Mouse (Mus musculus) neural tube, embryonic 11.5 days (tissue): ENCODE measurements around the gene Ephb4. TPM values are rescaled to one million over a fixed set of nuclear protein-coding genes. Genes with fewer than 3 reads are reported as not detected.

Experiments used
- ATAC-seq: fragments of 200-750 bp; cut with Nextera tagmentation; 2 replicates; pipeline ENCODE4 v1.8.0; 2017; ENCODE audit warnings: moderate number of reproducible peaks, mild to moderate bottlenecking, moderate TSS enrichment, moderate library complexity; ENCODE audit not compliant: insufficient read depth, low FRiP score, low TSS enrichment
- DNase-seq: peaks from one replicate; pipeline ENCODE4 v3.0.0-alpha.2; 2015; ENCODE audit warnings: low spot score
- H3K27ac ChIP-seq: fragments of 300-500 bp; sonication (generic); 2 replicates; pipeline ENCODE4 v1.5.1; 2014; ENCODE audit warnings: low read depth, mild to moderate bottlenecking, low read length
- H3K27me3 ChIP-seq: fragments of 300-500 bp; sonication (generic); 2 replicates; pipeline ENCODE4 v1.6.1; 2014; ENCODE audit warnings: mild to moderate bottlenecking, low read length, mixed read lengths; ENCODE audit not compliant: control insufficient read depth, insufficient read depth
- H3K36me3 ChIP-seq: fragments of 300-500 bp; sonication (generic); 2 replicates; pipeline ENCODE4 v1.6.1; 2014; ENCODE audit warnings: mild to moderate bottlenecking, low read length, moderate library complexity, mixed read lengths; ENCODE audit not compliant: control insufficient read depth, insufficient read depth
- H3K4me1 ChIP-seq: fragments of 300-500 bp; sonication (generic); 2 replicates; pipeline ENCODE4 v1.6.1; 2014; ENCODE audit warnings: low read length, mixed read lengths; ENCODE audit not compliant: control insufficient read depth, insufficient read depth
- H3K4me2 ChIP-seq: fragments of 300-500 bp; sonication (generic); 2 replicates; pipeline ENCODE4 v1.6.1; 2014; ENCODE audit warnings: low read depth, mild to moderate bottlenecking, moderate library complexity
- H3K4me3 ChIP-seq: fragments of 300-500 bp; sonication (generic); 2 replicates; pipeline ENCODE4 v1.5.1; 2014; ENCODE audit warnings: low read depth, low read length
- H3K9ac ChIP-seq: fragments of 300-500 bp; sonication (generic); 2 replicates; pipeline ENCODE4 v1.6.1; 2014; ENCODE audit warnings: mild to moderate bottlenecking, low read length
- H3K9me3 ChIP-seq: fragments of 300-500 bp; sonication (generic); 2 replicates; pipeline ENCODE4 v1.6.1; 2016; ENCODE audit warnings: low read length; ENCODE audit not compliant: control insufficient read depth
- WGBS: fragments of 180-500 bp; shearing (Covaris S2); extraction: QIAGEN DNeasy Blood & Tissue Kit; methylation state at CpG from one replicate; pipeline ENCODE4 v1.1.7; 2014; 5-methylcytosine and 5-hydroxymethylcytosine counted together
- polyA plus RNA-seq: library from polyadenylated mRNA; unstranded; fragments of >200 nt; fragmentation: Nextera tagmentation; extraction: Ambion mirVana; gene quantifications from 2 replicates; pipeline ENCODE4 v1.2.1, GENCODE M21; 2014

The Ephb4 gene
- polyA plus RNA-seq, 1 experiment from 2014 or later: 33.6 TPM

DNA sequence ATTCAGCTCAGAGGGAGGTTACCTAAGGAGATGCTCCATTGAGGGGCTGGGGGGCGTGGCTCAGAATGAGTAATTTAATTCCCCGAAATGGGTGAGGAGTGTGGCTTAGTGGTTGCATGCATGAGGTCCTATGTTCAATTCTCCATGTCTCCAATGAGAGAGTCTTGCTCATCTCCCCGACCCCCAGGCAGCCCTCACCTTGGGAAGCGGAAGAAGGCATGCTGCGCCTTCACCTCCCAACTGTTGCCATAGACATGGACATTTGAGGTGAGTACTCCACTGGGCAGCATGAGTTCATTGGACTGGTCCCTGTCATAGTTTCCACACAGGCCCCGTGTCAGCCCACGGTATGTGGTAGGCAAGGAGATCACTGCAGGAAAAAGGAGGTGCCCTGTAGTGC, 36.8 kb downstream of the Ephb4 start:
- Histone ChIP-seq H3K4me2 (no peak overlapping the region), H3K4me3 (no peak overlapping the region), H3K27ac (no peak overlapping the region), H3K27me3 (no peaks in the 10 kb centered on the region), H3K9ac (no peak overlapping the region), H3K9me3 (no peaks in the 10 kb centered on the region), H3K36me3 (no peaks in the 10 kb centered on the region), H3K4me1 (no peaks in the 10 kb centered on the region)
- WGBS: 88% methylated on average over 7 of the region's 7 CpGs
- ATAC-seq (no peak), DNase-seq (no peak)

DNA sequence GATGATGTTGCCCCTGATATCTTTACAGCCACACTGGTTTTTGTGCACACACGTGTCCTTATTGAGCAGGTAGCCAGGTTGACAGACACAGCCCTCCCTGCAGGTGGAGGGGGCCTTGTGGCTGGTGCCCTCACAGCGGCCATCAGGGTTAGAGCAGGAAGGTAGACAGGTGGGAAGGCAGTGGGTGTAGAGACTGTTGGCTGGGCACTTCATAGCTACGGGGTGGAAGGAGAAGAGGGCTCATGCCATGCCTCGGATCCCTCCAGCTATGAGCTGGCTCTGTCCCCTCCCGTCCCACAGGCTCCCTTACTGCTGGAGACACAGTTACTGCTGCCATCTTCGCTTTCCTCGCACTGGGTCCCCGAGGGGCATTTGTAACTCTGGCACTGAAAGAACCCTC, 41.7 kb downstream of the Ephb4 start:
- Histone ChIP-seq H3K36me3 (no peaks in the 10 kb centered on the region), H3K4me1 (no peaks in the 10 kb centered on the region), H3K4me2 (no peak overlapping the region), H3K27me3 (no peaks in the 10 kb centered on the region), H3K9ac (no peak overlapping the region), H3K27ac (no peak overlapping the region), H3K9me3 (no peaks in the 10 kb centered on the region), H3K4me3 (no peak overlapping the region)
- no peak for ATAC-seq
- no peak for DNase-seq
- WGBS: 87% methylated on average over 8 of the region's 8 CpGs

DNA sequence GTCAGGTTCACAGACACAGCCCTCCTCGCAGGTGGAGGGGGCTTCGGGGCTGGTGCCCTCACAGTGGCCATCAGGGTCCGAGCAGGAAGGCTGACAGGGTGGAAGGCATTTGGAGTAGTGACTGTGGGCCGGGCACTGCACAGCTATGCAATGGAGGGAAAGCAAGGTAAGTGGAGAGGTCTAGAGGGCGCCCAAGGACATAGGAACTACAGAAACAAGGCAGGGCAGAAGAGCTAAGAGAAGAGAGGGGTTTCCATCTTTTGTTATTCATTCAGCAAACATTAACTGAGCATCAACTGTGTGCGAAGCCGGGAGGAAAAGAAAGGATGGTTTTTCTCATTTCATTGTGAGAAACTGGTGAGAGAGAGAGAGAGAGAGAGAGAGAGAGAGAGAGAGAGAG, 44.5 kb downstream of the Ephb4 start:
- H3K27ac ChIP-seq: no peak overlapping the region

DNA sequence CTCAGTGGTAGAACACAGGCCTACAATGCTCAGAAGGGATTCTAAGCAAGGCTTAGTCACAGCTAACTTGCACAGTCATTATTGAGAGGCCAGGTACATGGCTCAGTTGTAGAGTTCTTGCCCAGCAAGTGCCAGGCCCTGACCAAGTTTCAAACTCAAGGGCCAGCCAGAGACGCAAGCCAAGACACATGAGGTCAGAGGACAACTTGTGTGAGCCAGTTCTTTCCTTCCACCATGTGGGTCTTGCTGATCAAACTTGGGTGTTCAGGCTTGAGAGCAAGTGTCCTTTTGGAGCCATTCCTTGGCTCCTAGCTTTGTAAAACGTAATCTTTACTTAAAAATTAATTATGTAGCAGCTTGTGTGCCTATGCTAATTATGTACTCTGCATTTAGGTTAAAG, 54.2 kb downstream of the Ephb4 start:
- H3K27me3 ChIP-seq: no peaks in the 10 kb centered on the region

More for the DNA sequence above, 44.5 kb downstream of the Ephb4 start:
- no peak overlapping the region for H3K4me2 ChIP-seq
- DNase-seq: no peak
- no peaks in the 10 kb centered on the region for H3K4me1 ChIP-seq
- WGBS: 50% methylated on average over 7 of the region's 7 CpGs
- H3K9ac ChIP-seq: no peak overlapping the region
- no peak overlapping the region for H3K4me3 ChIP-seq
- H3K27me3 ChIP-seq: no peaks in the 10 kb centered on the region
- H3K36me3 ChIP-seq: no peaks in the 10 kb centered on the region
- no peak for ATAC-seq
- no peaks in the 10 kb centered on the region for H3K9me3 ChIP-seq

DNA sequence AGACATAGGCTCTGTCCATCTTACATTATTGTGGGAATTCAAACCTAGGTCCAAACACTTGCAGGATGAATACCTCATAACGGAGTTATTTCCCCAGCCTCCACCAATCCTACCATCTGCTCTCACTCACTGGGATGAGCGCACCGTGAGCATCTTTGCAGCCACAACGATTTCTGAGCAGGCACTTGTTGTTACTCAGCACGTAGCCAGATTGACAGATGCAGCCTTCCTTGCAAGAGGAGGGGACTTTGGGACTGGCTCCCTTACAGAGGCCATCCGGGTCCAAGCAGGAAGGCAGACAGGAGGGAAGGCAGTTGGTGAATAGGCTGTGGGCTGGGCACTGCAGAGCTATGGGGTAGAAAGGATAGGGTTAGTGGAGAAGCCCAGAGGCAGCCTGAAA, 59.5 kb downstream of the Ephb4 start:
- DNase-seq (no peak), ATAC-seq (no peak)
- WGBS: 75% methylated on average over 6 of the region's 6 CpGs

More for the DNA sequence above, 54.2 kb downstream of the Ephb4 start:
- Histone ChIP-seq H3K9ac (no peak overlapping the region), H3K9me3 (no peaks in the 10 kb centered on the region), H3K4me2 (no peak overlapping the region), H3K4me1 (no peaks in the 10 kb centered on the region), H3K27ac (no peak overlapping the region), H3K36me3 (no peaks in the 10 kb centered on the region), H3K4me3 (no peak overlapping the region)
- ATAC-seq (no peak), DNase-seq (no peak)
- 77% methylated on average over 2 of the region's 2 CpGs for WGBS

GRCm38 (mm10) chr5:137410066-137410465, 60.2 kb downstream of the Ephb4 start:
- Histone ChIP-seq H3K9me3 (no peaks in the 10 kb centered on the region), H3K36me3 (no peaks in the 10 kb centered on the region), H3K27me3 (no peaks in the 10 kb centered on the region), H3K4me2 (no peak overlapping the region), H3K4me1 (no peaks in the 10 kb centered on the region), H3K4me3 (no peak overlapping the region), H3K27ac (no peak overlapping the region), H3K9ac (no peak overlapping the region)
- ATAC-seq (no peak), DNase-seq (no peak)
- WGBS: 78% methylated on average over 3 of the region's 3 CpGs

More for the DNA sequence above, 59.5 kb downstream of the Ephb4 start:
- Histone ChIP-seq H3K4me3 (no peak overlapping the region), H3K27me3 (no peaks in the 10 kb centered on the region), H3K4me2 (no peak overlapping the region), H3K9ac (no peak overlapping the region), H3K36me3 (no peaks in the 10 kb centered on the region), H3K27ac (no peak overlapping the region), H3K4me1 (no peaks in the 10 kb centered on the region), H3K9me3 (no peaks in the 10 kb centered on the region)

- Histone ChIP-seq H3K36me3 (no peaks in the 10 kb centered on the region), H3K9ac (no peak overlapping the region), H3K4me2 (no peak overlapping the region), H3K4me3 (no peak overlapping the region), H3K9me3 (no peaks in the 10 kb centered on the region), H3K27me3 (no peaks in the 10 kb centered on the region), H3K27ac (no peak overlapping the region), H3K4me1 (no peaks in the 10 kb centered on the region)
- ATAC-seq (no peak), DNase-seq (no peak)
- WGBS: 95% methylated on average over 3 of the region's 3 CpGs
Observed at GRCm38 (mm10) chr5:137410549-137410948, 60.6 kb downstream of the Ephb4 start.

GRCm38 (mm10) chr5:137411235-137411634, 61.3 kb downstream of the Ephb4 start:
- H3K4me2 ChIP-seq: no peak overlapping the region
- H3K4me3 ChIP-seq: no peak overlapping the region
- no peak for ATAC-seq
- H3K36me3 ChIP-seq: no peaks in the 10 kb centered on the region
- H3K27me3 ChIP-seq: no peaks in the 10 kb centered on the region
- no peak overlapping the region for H3K9ac ChIP-seq
- 73% methylated on average over 8 of the region's 8 CpGs for WGBS
- DNase-seq: no peak
- no peaks in the 10 kb centered on the region for H3K9me3 ChIP-seq
- no peak overlapping the region for H3K27ac ChIP-seq
- no peaks in the 10 kb centered on the region for H3K4me1 ChIP-seq

DNA sequence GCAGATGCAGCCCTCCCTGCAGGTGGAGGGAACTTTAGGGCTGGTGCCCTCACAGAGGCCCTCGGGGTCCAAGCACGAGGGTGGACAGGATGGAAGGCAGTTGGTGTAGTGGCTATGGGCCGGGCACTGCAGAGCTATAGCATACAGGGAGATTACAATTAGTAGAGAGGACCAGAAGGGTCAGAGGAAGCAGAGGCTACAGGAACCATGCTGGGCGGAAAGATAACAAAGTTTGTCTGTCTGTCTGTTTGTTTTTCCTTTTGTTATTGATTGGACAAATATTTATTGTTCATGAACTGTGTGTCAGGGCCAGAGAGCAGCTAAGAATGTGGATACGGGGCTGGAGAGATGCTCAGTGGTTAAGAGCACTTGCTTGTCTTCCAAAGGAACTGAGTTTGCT, 64.3 kb downstream of the Ephb4 start:
- no peak overlapping the region for H3K9ac ChIP-seq
- H3K4me1 ChIP-seq: no peaks in the 10 kb centered on the region
- 61% methylated on average over 5 of the region's 5 CpGs for WGBS
- H3K27me3 ChIP-seq: no peaks in the 10 kb centered on the region
- ATAC-seq: no peak
- H3K9me3 ChIP-seq: no peaks in the 10 kb centered on the region
- no peak overlapping the region for H3K4me3 ChIP-seq
- no peaks in the 10 kb centered on the region for H3K36me3 ChIP-seq
- DNase-seq: no peak
- H3K27ac ChIP-seq: no peak overlapping the region
- H3K4me2 ChIP-seq: no peak overlapping the region
